Mouse (Mus musculus) limb, embryonic 14.5 days (tissue): ENCODE measurements around the gene Flcn. TPM values are rescaled to one million over a fixed set of nuclear protein-coding genes. Genes with fewer than 3 reads are reported as not detected.

Experiments used
- ATAC-seq: fragments of 200-750 bp; cut with Nextera tagmentation; 2 replicates; pipeline ENCODE4 v1.8.0; 2017; ENCODE audit warnings: low read depth, moderate number of reproducible peaks, moderate TSS enrichment; ENCODE audit not compliant: low FRiP score
- DNase-seq: peaks from one replicate; pipeline ENCODE4 v3.0.0-alpha.2; 2015; ENCODE audit warnings: low spot score
- H3K27ac ChIP-seq: fragments of 300-500 bp; sonication (generic); replicated peaks from 2 replicates; pipeline ENCODE4 v1.5.1; 2014; ENCODE audit warnings: low read depth, mild to moderate bottlenecking, low read length, moderate library complexity, mixed read lengths
- H3K27me3 ChIP-seq: fragments of 300-500 bp; sonication (generic); 2 replicates; pipeline ENCODE4 v1.6.1; 2014; ENCODE audit warnings: low read length, mixed read lengths; ENCODE audit not compliant: control insufficient read depth, insufficient read depth
- H3K36me3 ChIP-seq: fragments of 300-500 bp; sonication (generic); 2 replicates; pipeline ENCODE4 v1.6.1; 2014; ENCODE audit warnings: mild to moderate bottlenecking, low read length, moderate library complexity, mixed read lengths; ENCODE audit not compliant: control insufficient read depth, insufficient read depth
- H3K4me1 ChIP-seq: fragments of 300-500 bp; sonication (generic); 2 replicates; pipeline ENCODE4 v1.6.1; 2014; ENCODE audit warnings: antibody characterized with exemption, low read length, mixed read lengths; ENCODE audit not compliant: control insufficient read depth, insufficient read depth
- H3K4me2 ChIP-seq: fragments of 300-500 bp; sonication (generic); replicated peaks from 2 replicates; pipeline ENCODE4 v1.6.1; 2014; ENCODE audit warnings: low read depth, mild to moderate bottlenecking, low read length, moderate library complexity; ENCODE audit not compliant: severe bottlenecking
- H3K4me3 ChIP-seq: fragments of 300-500 bp; sonication (generic); replicated peaks from 2 replicates; pipeline ENCODE4 v1.5.1; 2014; ENCODE audit warnings: low read length
- H3K9ac ChIP-seq: fragments of 300-500 bp; sonication (generic); 2 replicates; pipeline ENCODE4 v1.6.1; 2014; ENCODE audit warnings: mild to moderate bottlenecking, low read depth, low read length, moderate library complexity; ENCODE audit not compliant: severe bottlenecking
- H3K9me3 ChIP-seq: fragments of 300-500 bp; sonication (generic); 2 replicates; pipeline ENCODE4 v1.6.1; 2016; ENCODE audit warnings: low read length; ENCODE audit not compliant: control insufficient read depth
- POLR2A ChIP-seq: fragments of 200-500 bp; IDR thresholded peaks from 2 replicates; pipeline ENCODE4 v1.8.0; 2012; ENCODE audit warnings: inconsistent platforms, mild to moderate bottlenecking, moderate library complexity, borderline replicate concordance; ENCODE audit not compliant: insufficient read depth, insufficient read length; ENCODE audit errors: extremely low read depth
- WGBS: fragments of 180-500 bp; shearing (Covaris S2); extraction: QIAGEN DNeasy Blood & Tissue Kit; methylation state at CpG from one replicate; pipeline ENCODE4 v1.1.7; 2014; 5-methylcytosine and 5-hydroxymethylcytosine counted together
- polyA plus RNA-seq, 2 experiments: library from polyadenylated mRNA; depleted of rRNA in 1 of 2; stranded (reverse) in 1 of 2; unstranded in 1 of 2; fragments of >200 nt; fragmentation: Nextera tagmentation in 1 of 2; extraction: Ambion mirVana in 1 of 2; gene quantifications; 2 replicates each; pipeline versions ENCODE4 v1.2.1 to v1.2.3; 2012 to 2014

Flcn gene
- polyA plus RNA-seq (2012; rRNA removed) (51.1 and 63.5 TPM in 2 replicates), polyA plus RNA-seq (2014; fragmentation: Nextera tagmentation; extraction: Ambion mirVana) (27.6 and 33.1 TPM in 2 replicates)

DNA sequence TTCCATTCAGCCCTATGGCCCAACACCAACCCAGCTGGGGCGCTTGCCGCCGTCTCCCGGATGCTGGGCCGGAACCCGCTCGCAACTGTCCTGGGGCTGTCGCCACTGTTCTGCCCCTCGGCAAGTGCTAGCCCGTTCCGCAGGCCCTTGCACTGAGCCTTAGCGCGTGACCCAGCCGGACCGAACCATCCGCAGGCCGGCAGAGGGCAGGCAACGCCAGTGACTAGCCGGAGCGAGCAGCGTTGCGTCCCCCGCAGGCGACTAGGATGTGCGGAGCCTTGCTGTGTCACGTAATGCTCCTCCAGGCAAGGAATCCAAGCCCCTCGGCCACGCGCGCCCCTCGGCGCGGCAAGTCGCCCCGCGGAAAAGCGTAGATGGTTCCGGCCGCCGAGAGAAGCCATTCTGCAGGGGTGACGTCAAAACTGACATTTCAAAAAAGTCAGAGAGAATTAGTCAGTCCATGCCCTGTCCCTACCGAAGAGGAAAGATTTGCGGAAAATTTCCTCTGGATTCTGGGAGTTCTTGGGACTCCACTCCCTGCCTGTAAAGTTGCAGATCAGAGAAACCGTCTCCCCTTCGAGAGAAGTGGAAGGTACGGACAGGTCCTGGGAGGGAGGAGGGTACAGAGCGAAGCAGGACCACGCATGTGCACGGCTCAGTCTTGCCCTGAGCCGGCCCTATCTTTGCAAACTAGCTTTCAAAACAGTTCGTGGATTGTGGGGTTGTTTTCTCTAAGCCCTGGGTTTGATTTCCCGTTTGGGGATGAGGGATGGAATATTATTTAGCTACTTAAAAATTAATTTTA lies at the start of gene Flcn:
Gene Flcn, minus strand, starts transcription at position 347 of the 805 bp plus-strand sequence.
- Histone ChIP-seq H3K27ac (peak within 1 kb of the TSS; percentile 100), H3K9me3 (no peaks in the 10 kb centered on the region), H3K9ac (peak within 1 kb of the TSS; percentile 98), H3K27me3 (no peaks in the 10 kb centered on the region), H3K36me3 (peaks cover 31% of the 10 kb centered on the region), H3K4me2 (peak within 1 kb of the TSS; percentile 72), H3K4me1 (peaks cover 8% of the 10 kb centered on the region), H3K4me3 (peak within 1 kb of the TSS; percentile 80)
- ATAC-seq: peak; percentile 91
- TF ChIP-seq POLR2A: peak; percentile 60; the same call in 1 of the 2 replicates
- peak; percentile 89 for DNase-seq
- WGBS: under 1% methylated on average over 52 of the region's 52 CpGs

- no peaks in the 10 kb centered on the region for H3K9me3 ChIP-seq
- no peak for TF ChIP-seq POLR2A
- no peak overlapping the region for H3K4me2 ChIP-seq
- no peak overlapping the region for H3K9ac ChIP-seq
- 66% methylated on average over 3 of the region's 3 CpGs for WGBS
- no peak overlapping the region for H3K27ac ChIP-seq
- ATAC-seq (no peak), DNase-seq (no peak)
- no peaks in the 10 kb centered on the region for H3K27me3 ChIP-seq
- no peak overlapping the region for H3K4me3 ChIP-seq
- H3K36me3 ChIP-seq: peaks cover 6% of the 10 kb centered on the region; the same call in 1 of the 2 replicates
- peaks cover 6% of the 10 kb centered on the region for H3K4me1 ChIP-seq
These were observed 43.0 kb upstream of the Flcn start for GRCm38 (mm10) chr11:59852865-59853264.

GRCm38 (mm10) chr11:59847891-59848884 lies 38.4 kb upstream of the Flcn start:
- H3K27me3 ChIP-seq: no peaks in the 10 kb centered on the region
- H3K36me3 ChIP-seq: peaks cover 8% of the 10 kb centered on the region; the same call in 1 of the 2 replicates
- peaks cover 6% of the 10 kb centered on the region for H3K4me1 ChIP-seq
- peak; percentile 72; the same call in 1 of the 2 replicates for TF ChIP-seq POLR2A
- ATAC-seq (peak; percentile 84), DNase-seq (peak; percentile 55)
- peak overlapping the region; percentile 79 for H3K4me3 ChIP-seq
- H3K27ac ChIP-seq: peak overlapping the region; percentile 84
- no peaks in the 10 kb centered on the region for H3K9me3 ChIP-seq
- H3K9ac ChIP-seq: peak overlapping the region; percentile 88
- peak overlapping the region; percentile 82 for H3K4me2 ChIP-seq
- WGBS: under 1% methylated on average over 47 of the region's 69 CpGs

- H3K4me3 ChIP-seq: peak overlapping the region; percentile 79
- H3K27me3 ChIP-seq: no peaks in the 10 kb centered on the region
- DNase-seq (peak; percentile 59), ATAC-seq (no peak)
- H3K36me3 ChIP-seq: peaks cover 8% of the 10 kb centered on the region; the same call in 1 of the 2 replicates
- no peak overlapping the region for H3K9ac ChIP-seq
- 15% methylated on average over 2 of the region's 2 CpGs for WGBS
- peaks cover 6% of the 10 kb centered on the region for H3K4me1 ChIP-seq
- no peaks in the 10 kb centered on the region for H3K9me3 ChIP-seq
- TF ChIP-seq POLR2A: no peak
- H3K4me2 ChIP-seq: peak overlapping the region; percentile 82
- no peak overlapping the region for H3K27ac ChIP-seq
These were observed 37.3 kb upstream of the Flcn start for GRCm38 (mm10) chr11:59847131-59847530.

GRCm38 (mm10) chr11:59846311-59846710 lies 36.5 kb upstream of the Flcn start:
- Histone ChIP-seq H3K27me3 (no peaks in the 10 kb centered on the region), H3K9me3 (no peaks in the 10 kb centered on the region), H3K27ac (no peak overlapping the region), H3K9ac (no peak overlapping the region), H3K4me2 (no peak overlapping the region), H3K4me1 (peaks cover 6% of the 10 kb centered on the region), H3K36me3 (peaks cover 8% of the 10 kb centered on the region; the same call in 1 of the 2 replicates), H3K4me3 (no peak overlapping the region)
- no peak for ATAC-seq
- 96% methylated on average over 11 of the region's 11 CpGs for WGBS
- no peak for TF ChIP-seq POLR2A
- no peak for DNase-seq
